Mouse (Mus musculus) midbrain, embryonic 12.5 days (tissue): Measurements from ENCODE around the gene Ank3. TPM values are rescaled to one million over a fixed set of nuclear protein-coding genes. Genes with fewer than 3 reads are reported as not detected.

Experiments used
- ATAC-seq: fragments of 200-750 bp; cut with Nextera tagmentation; 2 replicates; pipeline ENCODE4 v1.8.0; 2017; ENCODE audit warnings: low read depth, moderate TSS enrichment, moderate library complexity; ENCODE audit not compliant: low FRiP score
- H3K27ac ChIP-seq: fragments of 300-500 bp; sonication (generic); replicated peaks from 2 replicates; pipeline ENCODE4 v1.5.1; 2016; ENCODE audit warnings: mild to moderate bottlenecking
- H3K27me3 ChIP-seq: fragments of 300-500 bp; sonication (generic); 2 replicates; pipeline ENCODE4 v1.6.1; 2016; ENCODE audit warnings: mild to moderate bottlenecking
- H3K36me3 ChIP-seq: fragments of 300-500 bp; sonication (generic); 2 replicates; pipeline ENCODE4 v1.6.1; 2016
- H3K4me1 ChIP-seq: fragments of 300-500 bp; sonication (generic); 2 replicates; pipeline ENCODE4 v1.6.1; 2016
- H3K4me2 ChIP-seq: fragments of 300-500 bp; sonication (generic); replicated peaks from 2 replicates; pipeline ENCODE4 v1.6.1; 2016; ENCODE audit warnings: mild to moderate bottlenecking, moderate library complexity
- H3K4me3 ChIP-seq: fragments of 300-500 bp; sonication (generic); 2 replicates; pipeline ENCODE4 v1.5.1; 2016; ENCODE audit warnings: mild to moderate bottlenecking
- H3K9ac ChIP-seq: fragments of 300-500 bp; sonication (generic); replicated peaks from 2 replicates; pipeline ENCODE4 v1.6.1; 2016; ENCODE audit warnings: mild to moderate bottlenecking, moderate library complexity
- H3K9me3 ChIP-seq: fragments of 300-500 bp; sonication (generic); 2 replicates; pipeline ENCODE4 v1.6.1; 2016; ENCODE audit warnings: mild to moderate bottlenecking
- WGBS: fragments of 180-500 bp; shearing (Covaris S2); methylation state at CpG from one replicate; pipeline ENCODE4 v1.1.7; 2016; 5-methylcytosine and 5-hydroxymethylcytosine counted together
- polyA plus RNA-seq: library from polyadenylated mRNA; unstranded; fragments of >200 nt; fragmentation: Nextera tagmentation; extraction: Ambion mirVana; gene quantifications from 2 replicates; pipeline ENCODE4 v1.2.1, GENCODE M21; 2016

Ank3 gene
- polyA plus RNA-seq, 1 experiment from 2014 or later = 86.9 TPM

DNA sequence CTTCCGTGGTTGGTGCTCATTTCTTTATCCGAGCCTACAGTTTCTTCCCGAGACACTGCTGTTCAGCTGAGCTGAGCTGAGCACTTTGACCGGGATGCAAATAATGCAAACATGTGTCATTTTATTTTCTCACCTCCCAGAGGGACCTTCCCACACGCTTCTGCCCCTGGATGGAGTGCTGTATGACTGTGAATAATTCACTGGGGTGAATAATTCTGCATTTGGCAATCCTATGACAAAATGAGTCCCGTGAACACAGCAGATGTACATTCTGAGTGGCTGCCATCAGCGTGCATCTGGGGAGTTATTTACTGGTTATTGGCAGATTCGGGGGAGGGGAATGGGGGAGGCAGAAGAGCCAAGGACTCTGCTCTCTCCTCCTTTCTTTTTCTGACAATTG lies 345.6 kb downstream of the Ank3 start:
- H3K27me3 ChIP-seq = no peaks in the 10 kb centered on the region

DNA sequence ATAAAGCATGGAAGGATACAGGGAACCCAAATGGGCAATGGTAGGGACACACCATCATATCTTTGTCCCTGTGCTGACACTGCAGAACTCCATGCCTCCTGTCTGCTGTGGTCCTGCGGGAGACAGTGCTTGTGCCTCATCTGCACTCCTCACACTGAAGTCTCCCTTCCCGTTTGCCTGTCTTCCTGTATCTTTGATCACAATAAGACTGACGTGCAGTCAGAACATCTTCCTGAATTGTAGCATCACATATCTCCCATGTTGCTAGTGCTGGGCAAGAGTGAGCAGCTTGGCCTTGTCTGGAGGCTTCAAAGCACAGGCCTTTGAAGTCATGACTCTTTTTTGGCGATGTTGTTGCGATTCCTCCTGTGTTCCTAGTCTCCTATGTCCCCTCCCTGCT lies 346.3 kb downstream of the Ank3 start:
- Histone ChIP-seq H3K27ac (peak overlapping the region; percentile 46; the same call in 1 of the 2 replicates), H3K36me3 (no peaks in the 10 kb centered on the region), H3K9me3 (no peaks in the 10 kb centered on the region), H3K4me2 (no peak overlapping the region), H3K27me3 (no peaks in the 10 kb centered on the region), H3K4me1 (peaks cover 25% of the 10 kb centered on the region), H3K4me3 (no peak overlapping the region), H3K9ac (no peak overlapping the region)
- ATAC-seq = no peak
- WGBS = 75% methylated on average over 5 of the region's 5 CpGs

More for the DNA sequence above, 345.6 kb downstream of the Ank3 start:
- peaks cover 25% of the 10 kb centered on the region for H3K4me1 ChIP-seq
- no peak overlapping the region for H3K4me2 ChIP-seq
- H3K36me3 ChIP-seq = no peaks in the 10 kb centered on the region
- ATAC-seq = peak; percentile 62
- no peak overlapping the region for H3K9ac ChIP-seq
- peak overlapping the region; percentile 46 for H3K27ac ChIP-seq
- H3K9me3 ChIP-seq = no peaks in the 10 kb centered on the region
- no peak overlapping the region for H3K4me3 ChIP-seq
- 50% methylated on average over 8 of the region's 8 CpGs for WGBS

DNA sequence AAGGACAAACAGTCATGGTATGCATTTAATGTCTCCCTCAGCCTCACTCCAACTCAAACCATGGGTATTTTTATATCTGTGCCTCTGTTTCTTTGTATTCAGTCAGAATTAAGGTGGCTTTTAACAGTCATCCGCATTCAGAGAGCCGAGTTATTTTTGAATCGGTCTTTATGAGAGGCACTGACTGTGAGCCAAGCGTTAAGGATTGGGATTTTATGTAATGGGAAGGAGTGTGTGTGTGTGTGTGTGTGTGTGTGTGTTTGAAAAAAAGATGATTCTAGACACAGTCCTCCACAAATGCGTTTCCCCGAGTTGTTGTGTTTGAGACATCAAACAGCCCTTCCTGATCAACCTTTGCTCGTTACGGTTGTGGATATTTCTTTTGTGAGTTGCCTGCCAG lies 347.7 kb downstream of the Ank3 start:
- Histone ChIP-seq H3K9ac (no peak overlapping the region), H3K36me3 (no peaks in the 10 kb centered on the region), H3K27ac (no peak overlapping the region), H3K27me3 (no peaks in the 10 kb centered on the region), H3K4me1 (peaks cover 25% of the 10 kb centered on the region), H3K4me3 (no peak overlapping the region), H3K9me3 (no peaks in the 10 kb centered on the region), H3K4me2 (no peak overlapping the region)
- no peak for ATAC-seq
- 80% methylated on average over 8 of the region's 8 CpGs for WGBS

DNA sequence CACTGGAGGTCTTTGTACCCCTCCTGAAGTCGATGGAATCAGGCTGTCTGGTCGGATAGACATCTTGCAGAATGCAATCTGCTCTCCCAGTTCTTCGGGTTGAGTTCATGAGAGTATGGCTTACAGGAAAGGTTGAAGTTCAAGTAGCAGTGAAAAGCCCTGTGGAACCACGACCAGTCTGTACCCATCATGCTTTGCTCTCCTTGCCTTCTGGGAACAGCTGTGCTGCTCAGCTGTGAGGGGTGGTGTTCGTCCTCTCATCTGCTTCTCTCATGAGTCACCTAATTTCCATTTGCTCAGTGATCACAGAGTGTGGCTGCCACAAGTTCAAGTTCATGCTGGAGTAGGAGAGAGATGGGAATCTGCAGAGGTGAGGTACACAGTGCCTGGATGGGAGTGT lies 348.2 kb downstream of the Ank3 start:
- Histone ChIP-seq H3K27ac (no peak overlapping the region), H3K9me3 (no peaks in the 10 kb centered on the region), H3K27me3 (no peaks in the 10 kb centered on the region), H3K4me3 (no peak overlapping the region), H3K4me2 (no peak overlapping the region), H3K9ac (no peak overlapping the region), H3K36me3 (no peaks in the 10 kb centered on the region), H3K4me1 (peaks cover 27% of the 10 kb centered on the region)
- WGBS = 50% methylated on average over 5 of the region's 5 CpGs
- no peak for ATAC-seq

DNA sequence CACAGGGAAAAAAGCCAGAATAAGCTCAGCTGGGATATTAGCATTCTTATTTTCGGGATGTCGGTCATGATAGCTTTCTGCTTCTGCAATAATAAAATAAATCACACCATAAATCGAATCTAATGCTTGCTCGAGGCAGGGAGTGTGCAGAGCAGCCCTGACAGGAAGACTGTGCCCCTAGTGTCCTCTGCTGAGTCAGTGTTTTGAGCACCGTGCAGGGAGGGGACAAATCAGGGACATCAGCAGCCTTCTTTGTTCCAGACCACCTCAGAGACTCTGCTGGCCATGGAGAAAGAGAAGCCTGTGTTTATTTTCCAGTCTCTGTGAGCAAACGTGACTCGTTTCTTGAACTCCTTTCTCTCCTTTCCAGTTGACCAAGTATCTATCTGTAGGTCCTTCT lies 352.8 kb downstream of the Ank3 start:
- H3K27me3 ChIP-seq = no peaks in the 10 kb centered on the region
- H3K27ac ChIP-seq = peak overlapping the region; percentile 60; the same call in 1 of the 2 replicates
- no peaks in the 10 kb centered on the region for H3K36me3 ChIP-seq
- H3K4me1 ChIP-seq = peaks cover 10% of the 10 kb centered on the region
- ATAC-seq = no peak
- 54% methylated on average over 7 of the region's 7 CpGs for WGBS
- H3K9me3 ChIP-seq = no peaks in the 10 kb centered on the region
- no peak overlapping the region for H3K9ac ChIP-seq
- H3K4me3 ChIP-seq = no peak overlapping the region
- H3K4me2 ChIP-seq = no peak overlapping the region

DNA sequence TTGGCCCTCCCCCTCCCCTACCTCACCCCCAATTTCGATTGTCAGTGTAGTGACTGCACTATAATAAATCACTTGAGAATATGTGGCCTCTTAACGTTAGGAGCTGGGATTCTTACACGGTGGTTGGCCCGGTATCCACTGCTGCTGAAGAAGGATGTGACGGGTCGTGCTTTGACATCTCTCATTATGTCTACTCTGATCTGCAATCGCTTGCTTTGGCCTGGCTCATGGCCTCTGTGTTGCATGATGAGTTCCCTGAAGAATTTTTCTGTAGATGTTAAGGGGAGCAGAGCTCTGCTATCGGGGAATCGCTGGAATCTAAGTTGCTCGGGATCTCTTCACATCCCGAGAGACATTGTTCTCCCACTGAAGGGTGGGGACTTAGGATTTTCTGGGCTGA lies 354.9 kb downstream of the Ank3 start:
- H3K4me2 ChIP-seq = no peak overlapping the region
- peaks cover 3% of the 10 kb centered on the region; the same call in 1 of the 2 replicates for H3K4me1 ChIP-seq
- no peak overlapping the region for H3K27ac ChIP-seq
- 81% methylated on average over 11 of the region's 11 CpGs for WGBS
- no peaks in the 10 kb centered on the region for H3K27me3 ChIP-seq
- H3K4me3 ChIP-seq = no peak overlapping the region
- H3K36me3 ChIP-seq = no peaks in the 10 kb centered on the region
- ATAC-seq = no peak
- H3K9ac ChIP-seq = no peak overlapping the region
- H3K9me3 ChIP-seq = no peaks in the 10 kb centered on the region

DNA sequence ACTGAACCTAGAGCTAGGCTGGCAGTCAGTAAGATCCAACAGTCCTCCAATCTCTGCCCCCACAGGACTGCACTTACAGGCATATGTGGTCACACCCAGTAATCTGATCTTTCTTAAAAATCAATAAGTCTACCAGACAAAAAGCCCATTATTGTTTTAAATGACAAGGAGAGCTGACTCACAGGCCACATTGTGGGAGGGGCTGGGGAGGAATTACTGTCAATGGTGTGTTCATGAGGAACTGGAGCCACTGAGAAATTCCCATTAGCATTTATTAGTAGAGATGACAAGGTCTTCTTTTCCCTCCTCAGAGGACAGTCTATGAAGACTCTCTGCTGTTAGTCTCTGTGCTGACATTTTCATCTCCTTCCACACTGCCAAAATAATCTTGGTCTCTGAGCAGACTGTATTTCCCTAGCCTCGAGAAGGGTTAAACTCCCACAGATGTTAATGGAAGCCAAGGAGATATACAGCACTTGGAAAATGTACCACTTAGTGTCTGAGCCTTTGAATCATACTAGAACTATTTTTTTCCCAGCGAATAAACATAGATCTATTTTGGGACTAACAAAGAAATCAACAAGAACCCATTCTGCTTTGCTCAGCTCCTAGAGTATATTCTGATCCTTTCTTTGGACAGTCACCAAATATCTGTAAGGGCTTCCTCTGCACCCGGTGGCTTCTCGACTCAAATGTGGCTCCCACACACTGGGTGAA lies 358.5 kb downstream of the Ank3 start:
- H3K27me3 ChIP-seq = no peaks in the 10 kb centered on the region
- no peaks in the 10 kb centered on the region for H3K4me1 ChIP-seq
- H3K27ac ChIP-seq = no peak overlapping the region
- no peaks in the 10 kb centered on the region for H3K36me3 ChIP-seq
- WGBS = 88% methylated on average over 4 of the region's 4 CpGs
- no peak overlapping the region for H3K4me2 ChIP-seq
- no peak overlapping the region for H3K9ac ChIP-seq
- no peak overlapping the region for H3K4me3 ChIP-seq
- no peak for ATAC-seq
- no peaks in the 10 kb centered on the region for H3K9me3 ChIP-seq

DNA sequence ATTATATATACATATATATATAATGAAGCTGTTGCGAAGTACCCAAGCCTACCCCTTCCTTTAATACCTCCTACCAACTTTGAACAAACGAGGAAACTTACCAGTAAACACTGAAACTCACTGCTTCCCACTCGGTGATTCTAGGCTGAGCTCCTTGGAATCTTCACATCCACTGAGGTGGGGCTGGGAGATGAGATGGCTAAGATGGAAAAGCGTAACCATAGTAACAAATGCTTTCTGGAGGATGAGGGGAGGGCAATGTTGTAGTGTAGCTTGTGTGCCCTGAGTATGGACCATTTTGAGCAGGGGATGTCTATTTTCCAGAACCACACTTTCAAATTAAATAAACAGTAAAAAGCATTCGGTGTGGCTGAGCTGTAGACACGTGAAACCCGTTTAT lies 364.4 kb downstream of the Ank3 start:
- no peak overlapping the region for H3K9ac ChIP-seq
- no peaks in the 10 kb centered on the region for H3K9me3 ChIP-seq
- WGBS = 74% methylated on average over 7 of the region's 7 CpGs
- no peaks in the 10 kb centered on the region for H3K36me3 ChIP-seq
- H3K27me3 ChIP-seq = no peaks in the 10 kb centered on the region
- H3K4me3 ChIP-seq = no peak overlapping the region
- H3K4me1 ChIP-seq = peaks cover 14% of the 10 kb centered on the region; the same call in 1 of the 2 replicates
- H3K4me2 ChIP-seq = no peak overlapping the region
- ATAC-seq = no peak
- no peak overlapping the region for H3K27ac ChIP-seq

DNA sequence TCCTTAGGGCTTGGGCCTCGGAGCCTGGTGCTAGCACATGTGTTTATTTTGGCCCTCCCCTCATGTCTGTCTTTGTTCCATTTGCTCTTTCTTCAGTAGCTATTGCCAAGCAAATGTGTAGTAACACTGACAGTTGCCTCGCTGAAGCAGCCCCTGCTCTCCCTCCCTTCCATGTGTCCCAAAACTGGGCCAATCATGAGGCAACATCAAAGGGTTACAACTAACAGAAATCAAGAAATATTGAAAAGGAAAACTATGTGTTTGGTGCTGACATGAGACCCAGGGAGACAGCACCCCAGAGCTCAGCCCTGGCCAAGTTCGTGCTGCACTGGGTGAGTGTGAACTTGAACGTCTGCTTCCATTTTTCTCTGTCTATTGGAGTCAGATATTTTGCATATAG lies 365.8 kb downstream of the Ank3 start:
- H3K9me3 ChIP-seq = no peaks in the 10 kb centered on the region
- H3K9ac ChIP-seq = no peak overlapping the region
- no peaks in the 10 kb centered on the region for H3K27me3 ChIP-seq
- no peak overlapping the region for H3K4me3 ChIP-seq
- ATAC-seq = no peak
- WGBS = 66% methylated on average over 4 of the region's 4 CpGs
- H3K4me2 ChIP-seq = no peak overlapping the region
- H3K36me3 ChIP-seq = no peaks in the 10 kb centered on the region
- peaks cover 14% of the 10 kb centered on the region; the same call in 1 of the 2 replicates for H3K4me1 ChIP-seq
- peak overlapping the region; percentile 42; the same call in 1 of the 2 replicates for H3K27ac ChIP-seq

DNA sequence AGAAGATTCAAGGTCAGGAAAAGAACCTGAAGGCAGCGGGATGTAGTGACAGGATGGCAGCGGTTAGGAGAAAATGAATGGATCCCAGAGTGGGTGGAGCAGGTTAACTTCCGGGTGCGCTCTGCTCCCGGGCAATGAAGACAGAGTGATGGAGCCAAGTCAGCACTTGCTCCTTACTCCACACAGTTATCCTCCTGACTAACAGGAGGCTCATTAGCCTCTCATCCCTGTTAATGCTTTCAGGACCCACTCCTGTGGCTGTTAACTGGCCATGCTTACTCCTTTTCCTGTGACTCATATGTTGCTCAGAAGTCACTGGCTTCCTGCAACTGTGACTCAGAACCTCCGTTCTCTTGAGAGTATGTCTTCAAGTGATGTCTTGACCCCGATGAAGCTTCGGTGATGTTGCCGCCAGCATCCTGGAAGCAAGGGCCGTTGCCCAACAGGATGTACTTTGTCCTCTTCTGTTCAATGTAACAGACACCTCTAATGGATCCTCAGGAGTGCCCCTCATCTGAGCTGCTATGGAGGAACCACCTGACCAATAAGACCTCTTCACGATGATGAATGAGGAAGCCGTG lies 378.6 kb downstream of the Ank3 start:
- no peak for ATAC-seq
- Histone ChIP-seq H3K4me3 (no peak overlapping the region), H3K27me3 (no peaks in the 10 kb centered on the region), H3K4me2 (no peak overlapping the region), H3K9me3 (no peaks in the 10 kb centered on the region), H3K27ac (no peak overlapping the region), H3K4me1 (no peaks in the 10 kb centered on the region), H3K36me3 (no peaks in the 10 kb centered on the region), H3K9ac (no peak overlapping the region)
- WGBS = 93% methylated on average over 12 of the region's 12 CpGs

DNA sequence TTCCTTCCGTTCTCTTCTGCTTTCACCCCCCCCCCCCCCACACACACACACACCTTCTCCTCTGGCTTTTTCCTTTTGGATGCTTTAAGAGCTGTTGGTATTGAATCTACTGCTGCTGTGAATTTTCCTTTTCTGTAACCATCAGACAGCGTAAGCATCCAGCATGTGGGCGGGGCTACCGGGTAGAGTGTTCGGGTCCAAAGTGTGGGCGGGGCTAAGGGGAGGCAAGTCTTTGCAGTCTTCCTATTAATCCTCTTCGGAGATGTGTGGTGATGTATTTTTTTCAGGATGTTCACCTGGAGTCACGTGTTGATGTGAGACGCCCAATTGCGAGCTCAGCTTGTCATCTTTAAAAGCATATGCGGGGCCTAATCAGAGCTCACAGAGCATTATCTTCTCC lies 379.2 kb downstream of the Ank3 start:
- Histone ChIP-seq H3K4me2 (no peak overlapping the region), H3K9ac (no peak overlapping the region), H3K36me3 (no peaks in the 10 kb centered on the region), H3K4me1 (no peaks in the 10 kb centered on the region), H3K27ac (no peak overlapping the region), H3K4me3 (no peak overlapping the region), H3K27me3 (no peaks in the 10 kb centered on the region), H3K9me3 (no peaks in the 10 kb centered on the region)
- 77% methylated on average over 11 of the region's 11 CpGs for WGBS
- ATAC-seq = no peak

DNA sequence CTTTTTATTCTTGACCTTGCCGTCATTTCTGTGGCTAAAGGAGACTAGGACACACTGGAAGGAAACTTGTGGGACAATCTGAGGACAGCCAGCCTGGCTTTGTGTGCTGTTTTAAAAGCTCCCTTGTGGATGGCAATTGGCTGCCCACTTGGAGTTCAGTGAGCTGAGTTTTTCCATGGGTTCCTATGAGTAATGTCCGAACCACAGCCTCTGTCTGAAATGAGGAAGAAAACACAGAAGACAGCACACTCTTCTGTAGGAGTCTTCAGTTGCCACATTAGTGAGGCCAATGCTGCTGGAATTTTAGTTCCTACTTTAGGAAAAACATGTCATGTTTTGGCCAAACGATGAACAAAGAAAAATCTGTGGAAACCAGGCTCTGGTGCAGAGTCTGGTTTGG lies 380.7 kb downstream of the Ank3 start:
- Histone ChIP-seq H3K4me3 (no peak overlapping the region), H3K27me3 (no peaks in the 10 kb centered on the region), H3K27ac (no peak overlapping the region), H3K9me3 (no peaks in the 10 kb centered on the region), H3K36me3 (no peaks in the 10 kb centered on the region), H3K4me1 (no peaks in the 10 kb centered on the region), H3K4me2 (no peak overlapping the region), H3K9ac (no peak overlapping the region)
- ATAC-seq = no peak
- WGBS = 87% methylated on average over 3 of the region's 3 CpGs
